Mouse (Mus musculus): ENCODE results near the gene Mapk13. TPM values are rescaled to one million over a fixed set of nuclear protein-coding genes. Genes with fewer than 3 reads are reported as not detected.
"Not testable (repeated sequence)": the region's sequence is repeated elsewhere in the genome, so short reads cannot be mapped to it uniquely, and the experiment has no call there.

Gene Mapk13
- total and polyA plus RNA-seq, 3 experiments: 0.04 to 1.4 TPM; not detected in 1

- not testable (repeated sequence) for H3K27ac ChIP-seq (ENCODE audit: control insufficient read depth, low read depth, low read length); H3K9ac ChIP-seq (ENCODE audit: control insufficient read depth, low read depth, low read length, poor library complexity, severe bottlenecking); H3K79me2 ChIP-seq (ENCODE audit: control insufficient read depth, insufficient read depth, low read length, poor library complexity); H3K4me1 ChIP-seq (ENCODE audit: control insufficient read depth in 1 of 2, insufficient read depth in 2 of 2, low read length in 2 of 2); H3K27me3 ChIP-seq (ENCODE audit: control insufficient read depth in 1 of 2, insufficient read depth in 2 of 2, low read length in 2 of 2); H3K36me3 ChIP-seq (ENCODE audit: control insufficient read depth in 1 of 2, insufficient read depth in 2 of 2, low read length in 2 of 2); H3K4me3 ChIP-seq (ENCODE audit: control insufficient read depth in 1 of 2, insufficient read depth in 1 of 2, low read depth in 2 of 2, low read length in 2 of 2); DNase-seq (ENCODE audit: low read depth, low spot score); H3K9me3 ChIP-seq (replicated peaks; ENCODE audit: insufficient read depth, low read length)
- TF ChIP-seq SMC3 (IDR thresholded peaks at IDR 0.05; ENCODE audit: low read depth, low read length) (0 out of 2 replicates have a peak, but pooled peaks have one; percentile 9), CTCF (IDR thresholded peaks at IDR 0.05 in 2 of 3, conservative IDR thresholded peaks at IDR 0.05 in 1 of 3; ENCODE audit: control insufficient read depth in 1 of 3, insufficient read depth in 1 of 3, low read depth in 2 of 3, low read length in 3 of 3, poor library complexity in 1 of 3, severe bottlenecking in 1 of 3) (peak in 2 of 3 experiments; percentile 32 to 55; a peak in 4 of 6 replicates)
Measured at GRCm38 (mm10) chr17:28774303-28774702, 5.2 kb downstream of the Mapk13 start.

DNA sequence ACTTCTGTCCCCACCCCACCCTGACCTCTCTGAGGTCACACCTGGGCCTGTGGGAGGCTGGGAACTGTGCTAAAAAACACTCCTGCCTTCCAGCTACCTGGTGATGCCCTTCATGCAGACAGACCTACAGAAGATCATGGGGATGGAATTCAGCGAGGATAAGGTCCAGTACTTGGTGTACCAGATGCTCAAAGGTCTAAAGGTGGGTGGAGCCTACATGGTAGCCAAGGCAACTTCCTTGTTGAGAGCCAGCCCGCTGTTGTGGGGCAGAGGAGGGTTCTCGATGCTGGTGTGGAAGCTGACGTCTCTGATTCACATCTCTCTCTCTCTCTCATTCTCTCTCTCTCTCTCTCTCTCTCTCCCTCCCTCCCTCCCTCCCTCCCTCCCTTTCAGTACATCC lies 6.1 kb downstream of the Mapk13 start:
- no peak overlapping the region for H3K9ac ChIP-seq (ENCODE audit: control insufficient read depth, low read depth, low read length, poor library complexity, severe bottlenecking)
- TF ChIP-seq UBTF (IDR thresholded peaks at IDR 0.05; ENCODE audit: borderline replicate concordance, insufficient read depth, low read depth, low read length) (no peak), CHD2 (IDR thresholded peaks at IDR 0.05; ENCODE audit: low read length) (no peak)
- H3K9me3 ChIP-seq (replicated peaks; ENCODE audit: insufficient read depth, low read length): no peaks in the 10 kb centered on the region
- no peaks in the 10 kb centered on the region for H3K36me3 ChIP-seq (ENCODE audit: control insufficient read depth in 1 of 2, insufficient read depth in 2 of 2, low read length in 2 of 2)
- H3K27ac ChIP-seq (ENCODE audit: control insufficient read depth, low read depth, low read length): no peak overlapping the region
- no peaks in the 10 kb centered on the region for H3K79me2 ChIP-seq (ENCODE audit: control insufficient read depth, insufficient read depth, low read length, poor library complexity)
- H3K4me3 ChIP-seq (ENCODE audit: control insufficient read depth in 1 of 2, insufficient read depth in 1 of 2, low read depth in 2 of 2, low read length in 2 of 2): no peak overlapping the region
- no peaks in the 10 kb centered on the region for H3K27me3 ChIP-seq (ENCODE audit: control insufficient read depth in 1 of 2, insufficient read depth in 2 of 2, low read length in 2 of 2)
- H3K4me1 ChIP-seq (ENCODE audit: control insufficient read depth in 1 of 2, insufficient read depth in 2 of 2, low read length in 2 of 2): 0 out of 4 replicates have a peak, but pooled peaks cover 0 to 2% of the 10 kb centered on the region in 2 experiments
- DNase-seq (ENCODE audit: low read depth, low spot score): no peak

DNA sequence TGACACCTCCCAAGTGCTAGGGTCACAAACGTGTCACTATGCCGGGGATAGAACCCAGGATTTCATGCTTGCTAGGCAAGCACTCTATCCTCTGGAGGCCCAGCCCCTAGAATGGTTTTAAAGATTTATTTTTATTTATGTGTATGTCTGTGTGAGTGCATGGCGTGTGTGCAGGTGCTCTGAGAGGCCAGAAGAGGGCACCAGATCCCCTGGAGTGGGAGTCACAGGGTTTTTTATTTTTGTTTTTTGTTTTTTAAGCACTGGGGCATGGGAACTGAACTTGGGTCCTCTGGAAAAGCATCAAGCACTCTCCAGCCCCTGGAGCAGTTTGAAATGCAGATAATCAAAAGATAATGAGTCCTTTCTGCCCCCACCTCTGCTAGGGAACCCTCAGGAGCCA lies 7.7 kb downstream of the Mapk13 start:
- TF ChIP-seq RAD21 (IDR thresholded peaks at IDR 0.05; ENCODE audit: low read depth, low read length) (peak; percentile 56), ZMIZ1 (IDR thresholded peaks at IDR 0.05; ENCODE audit: low read depth, low read length) (no peak), JUND (IDR thresholded peaks at IDR 0.05; ENCODE audit: low read depth, low read length) (no peak), SMC3 (IDR thresholded peaks at IDR 0.05; ENCODE audit: low read depth, low read length) (peak; percentile 53), CTCF (IDR thresholded peaks at IDR 0.05 in 2 of 3, conservative IDR thresholded peaks at IDR 0.05 in 1 of 3; ENCODE audit: control insufficient read depth in 1 of 3, insufficient read depth in 1 of 3, low read depth in 2 of 3, low read length in 3 of 3, poor library complexity in 1 of 3, severe bottlenecking in 1 of 3) (peak; percentile 36 to 66 (median 56); a peak in 5 of 6 replicates), ZC3H11A (IDR thresholded peaks at IDR 0.05; ENCODE audit: low read depth, low read length) (peak; percentile 36)
- Histone ChIP-seq H3K27me3 (ENCODE audit: control insufficient read depth in 1 of 2, insufficient read depth in 2 of 2, low read length in 2 of 2) (no peaks in the 10 kb centered on the region), H3K79me2 (ENCODE audit: control insufficient read depth, insufficient read depth, low read length, poor library complexity) (no peaks in the 10 kb centered on the region)

More for the DNA sequence above, 7.7 kb downstream of the Mapk13 start:
- Histone ChIP-seq H3K9me3 (replicated peaks; ENCODE audit: insufficient read depth, low read length) (no peaks in the 10 kb centered on the region), H3K4me1 (ENCODE audit: control insufficient read depth in 1 of 2, insufficient read depth in 2 of 2, low read length in 2 of 2) (0 out of 4 replicates have a peak, but pooled peaks cover 0 to 2% of the 10 kb centered on the region in 2 experiments), H3K27ac (ENCODE audit: control insufficient read depth, low read depth, low read length) (no peak overlapping the region), H3K9ac (ENCODE audit: control insufficient read depth, low read depth, low read length, poor library complexity, severe bottlenecking) (no peak overlapping the region), H3K36me3 (ENCODE audit: control insufficient read depth in 1 of 2, insufficient read depth in 2 of 2, low read length in 2 of 2) (no peaks in the 10 kb centered on the region), H3K4me3 (ENCODE audit: control insufficient read depth in 1 of 2, insufficient read depth in 1 of 2, low read depth in 2 of 2, low read length in 2 of 2) (no peak overlapping the region)
- DNase-seq (ENCODE audit: low read depth, low spot score): peak; percentile 38

Measured in MEL (cell line).